Mouse (Mus musculus): ENCODE measurements around the gene Gmip. TPM values are rescaled to one million over a fixed set of nuclear protein-coding genes. Genes with fewer than 3 reads are reported as not detected.
A peak's percentile ranks its signal among the peaks of the same experiment; 100 is the strongest.

Gmip gene
- total and polyA plus RNA-seq, 3 experiments = 25.4 to 81.8 (median 48.1) TPM

DNA sequence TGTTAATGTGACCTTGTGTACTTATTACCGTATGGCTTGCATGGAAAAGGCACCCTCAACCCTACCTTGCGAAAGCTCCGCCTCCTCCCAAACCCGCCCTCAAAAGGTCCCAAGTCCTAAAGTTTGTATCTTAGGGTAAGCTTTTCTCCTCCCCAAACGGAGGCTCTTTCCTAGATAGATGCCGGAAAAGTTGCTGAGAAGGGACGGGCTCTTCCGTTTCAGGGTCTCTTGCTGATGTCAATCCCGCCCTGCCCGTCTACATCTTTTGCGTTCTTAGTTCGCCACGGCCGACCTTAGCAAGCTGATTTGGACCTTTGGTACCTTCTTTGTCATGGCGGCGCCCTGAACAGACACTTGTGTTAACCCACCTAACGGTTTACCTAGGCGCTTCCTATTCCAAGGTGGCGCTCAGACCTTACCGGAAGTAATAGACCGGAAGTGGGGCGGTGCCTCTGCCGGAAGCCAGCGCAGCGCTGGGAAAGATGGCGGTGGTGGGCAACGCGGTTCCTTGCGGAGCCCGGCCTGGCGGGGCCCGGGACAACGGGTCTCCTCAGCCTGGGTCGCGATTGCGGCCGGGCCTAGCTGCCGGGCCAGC, 17.6 kb upstream of the Gmip start, which contains the start of the genes Atp13a1 and Zfp866 (continued):
- TF ChIP-seq KAT2A (IDR thresholded peaks at IDR 0.05; ENCODE audit: insufficient replicate concordance, low read length) (peak; percentile 69; the same call in 1 of the 2 replicates), MXI1 (IDR thresholded peaks at IDR 0.05; ENCODE audit: low read depth, low read length) (no peak), ZMIZ1 (IDR thresholded peaks at IDR 0.05; ENCODE audit: low read depth, low read length) (peak; percentile 80; the same call in 1 of the 2 replicates), PAX5 (IDR thresholded peaks at IDR 0.05; ENCODE audit: low read length) (no peak)

DNA sequence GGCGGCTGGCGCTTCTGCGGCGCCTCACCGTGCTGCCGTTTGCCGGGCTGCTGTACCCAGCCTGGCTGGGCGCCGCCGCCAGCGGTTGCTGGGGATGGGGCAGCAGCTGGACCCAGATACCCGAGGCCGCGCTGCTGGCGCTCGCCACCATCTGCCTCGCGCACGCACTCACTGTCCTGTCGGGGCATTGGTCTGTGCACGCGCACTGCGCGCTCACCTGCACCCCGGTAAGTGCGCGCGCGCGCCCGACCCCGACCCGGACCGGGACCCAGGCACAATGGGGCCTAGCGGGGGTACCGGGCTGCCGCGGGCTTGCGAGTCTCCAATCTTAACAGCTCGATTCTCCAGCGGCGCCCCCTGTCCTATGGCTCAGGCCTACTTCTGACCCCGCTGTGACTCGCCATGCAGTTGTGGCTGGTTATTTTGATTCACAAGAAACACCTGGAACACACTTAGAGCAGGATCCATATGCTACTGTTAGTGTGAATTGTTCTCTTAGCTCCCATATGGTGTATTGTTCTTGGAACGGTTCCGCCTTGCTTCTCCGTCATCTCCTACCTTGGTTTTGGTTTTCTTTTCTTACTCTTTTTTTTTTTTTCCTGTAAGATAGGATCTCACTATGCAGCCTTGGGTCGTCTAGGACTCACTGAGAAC, 16.9 kb upstream of the Gmip start:
- dilution Hi-C loops (cut with MboI; ENCODE audit: extremely low pct_ligation_motif_present, extremely low pct_unique_long_range_greater_than_20kb, low sequenced_read_pairs) = no loop called here
- H3K4me1 ChIP-seq (ENCODE audit: control insufficient read depth in 1 of 2, insufficient read depth in 2 of 2) = peaks cover 9 to 29% of the 10 kb centered on the region in 2 experiments
- H3K9me3 ChIP-seq (replicated peaks; ENCODE audit: low read length) = no peaks in the 10 kb centered on the region
- H3K79me2 ChIP-seq (replicated peaks; ENCODE audit: control insufficient read depth, extremely low read depth, insufficient read depth, poor library complexity, severe bottlenecking) = peaks cover 28% of the 10 kb centered on the region
- H3K4me3 ChIP-seq (replicated peaks in 1 of 3; ENCODE audit: low read depth in 2 of 3, low read length in 2 of 3, poor library complexity in 1 of 3) = peak overlapping the region; percentile 67 to 100 (median 78)
- in situ Hi-C loops (cut with MboI; ENCODE audit: low pct_ligation_motif_present, low pct_unique_long_range_greater_than_20kb, low sequenced_read_pairs) = no loop called here
- no peaks in the 10 kb centered on the region for H3K27me3 ChIP-seq (replicated peaks)
- peak; percentile 78 for TF ChIP-seq ZNF384 (IDR thresholded peaks at IDR 0.05; ENCODE audit: low read depth, low read length)
- TF ChIP-seq RAD21 (IDR thresholded peaks at IDR 0.05; ENCODE audit: low read depth, low read length) = no peak
- no peak for TF ChIP-seq CTCF (conservative IDR thresholded peaks at IDR 0.05 in 1 of 2, IDR thresholded peaks at IDR 0.05 in 1 of 2; ENCODE audit: low read depth in 2 of 2, low read length in 2 of 2)
- no peak for TF ChIP-seq RCOR1 (conservative IDR thresholded peaks at IDR 0.05; ENCODE audit: low read depth, low read length)
- 0 out of 2 replicates have a peak, but pooled peaks have one; percentile 13 for TF ChIP-seq CHD1 (IDR thresholded peaks at IDR 0.05; ENCODE audit: low read depth, low read length)
- TF ChIP-seq MYC (IDR thresholded peaks at IDR 0.05; ENCODE audit: low read depth, low read length) = peak; percentile 3; the same call in 1 of the 2 replicates
- peak; percentile 56; the same call in 1 of the 2 replicates for TF ChIP-seq SIN3A (IDR thresholded peaks at IDR 0.05; ENCODE audit: low read length)
- no peak for TF ChIP-seq JUND (conservative IDR thresholded peaks at IDR 0.05; ENCODE audit: low read depth, low read length)
- no peak for TF ChIP-seq USF1 (IDR thresholded peaks at IDR 0.05; ENCODE audit: low read depth, low read length)
- H3K4me2 ChIP-seq (ENCODE audit: insufficient read depth, low read depth, poor library complexity, severe bottlenecking) = peak overlapping the region; percentile 81
- H3K27ac ChIP-seq (ENCODE audit: insufficient read depth, low read depth) = peak overlapping the region; percentile 85
- peak overlapping the region; percentile 93 for H3K9ac ChIP-seq (ENCODE audit: insufficient read depth, low read depth)
- peaks cover 32 to 43% of the 10 kb centered on the region in 2 experiments for H3K36me3 ChIP-seq (replicated peaks in 1 of 2; ENCODE audit: control insufficient read depth in 1 of 2, insufficient read depth in 1 of 2, low read length in 1 of 2)
- DNase-seq (ENCODE audit: extremely low read depth) = peak; percentile 44

DNA sequence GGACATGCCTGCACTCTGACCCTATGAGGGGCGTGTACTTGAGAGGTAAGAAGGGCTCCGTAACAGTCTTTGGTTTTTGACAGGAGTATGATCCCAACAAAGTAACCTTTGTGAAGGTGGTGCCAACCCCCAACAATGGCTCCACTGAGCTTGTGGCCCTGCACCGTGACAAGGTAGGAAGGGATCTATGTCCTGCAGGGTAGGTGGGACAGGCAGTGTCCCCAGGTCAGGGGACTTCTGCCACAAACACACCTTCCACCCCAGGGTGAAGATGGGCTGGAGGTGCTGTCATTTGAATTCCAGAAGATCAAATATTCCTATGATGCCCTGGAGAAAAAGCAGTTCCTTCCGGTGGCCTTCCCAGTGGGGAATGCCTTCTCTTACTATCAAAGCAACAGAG, 14.8 kb upstream of the Gmip start:
- dilution Hi-C loops (cut with MboI; ENCODE audit: extremely low pct_ligation_motif_present, extremely low pct_unique_long_range_greater_than_20kb, low sequenced_read_pairs) (no loop called here), in situ Hi-C loops (cut with MboI; ENCODE audit: low pct_ligation_motif_present, low pct_unique_long_range_greater_than_20kb, low sequenced_read_pairs) (no loop called here)
- no peak overlapping the region for H3K4me2 ChIP-seq (ENCODE audit: insufficient read depth, low read depth, poor library complexity, severe bottlenecking)
- TF ChIP-seq MXI1 (IDR thresholded peaks at IDR 0.05; ENCODE audit: low read depth, low read length) (no peak), NELFE (IDR thresholded peaks at IDR 0.05; ENCODE audit: low read depth, low read length) (no peak), CHD1 (IDR thresholded peaks at IDR 0.05; ENCODE audit: low read depth, low read length) (no peak), RAD21 (IDR thresholded peaks at IDR 0.05; ENCODE audit: low read depth, low read length) (no peak), USF1 (IDR thresholded peaks at IDR 0.05; ENCODE audit: low read depth, low read length) (no peak), ZC3H11A (IDR thresholded peaks at IDR 0.05; ENCODE audit: low read depth, low read length) (no peak), CHD2 (IDR thresholded peaks at IDR 0.05; ENCODE audit: low read length) (no peak), UBTF (IDR thresholded peaks at IDR 0.05; ENCODE audit: low read depth, low read length) (no peak), BHLHE40 (IDR thresholded peaks at IDR 0.05; ENCODE audit: low read depth, low read length) (no peak), JUN (IDR thresholded peaks at IDR 0.05; ENCODE audit: insufficient read depth, low read depth, low read length) (no peak), ELF1 (IDR thresholded peaks at IDR 0.05; ENCODE audit: low read depth, low read length) (no peak), TCF12 (IDR thresholded peaks at IDR 0.05; ENCODE audit: low read depth, low read length) (no peak), TBP (conservative IDR thresholded peaks at IDR 0.05; ENCODE audit: low read depth, low read length) (no peak), ETS1 (conservative IDR thresholded peaks at IDR 0.05; ENCODE audit: low read depth, low read length) (no peak), IRF4 (IDR thresholded peaks at IDR 0.05; ENCODE audit: low read depth, low read length) (no peak), POLR2A (IDR thresholded peaks at IDR 0.05; ENCODE audit: low read depth, low read length) (no peak)
- DNase-seq (ENCODE audit: extremely low read depth) = no peak
- peaks cover 28% of the 10 kb centered on the region for H3K79me2 ChIP-seq (replicated peaks; ENCODE audit: control insufficient read depth, extremely low read depth, insufficient read depth, poor library complexity, severe bottlenecking)
- H3K36me3 ChIP-seq (replicated peaks in 1 of 2; ENCODE audit: control insufficient read depth in 1 of 2, insufficient read depth in 1 of 2, low read length in 1 of 2) = peaks cover 53 to 65% of the 10 kb centered on the region in 2 experiments
- H3K27ac ChIP-seq (ENCODE audit: insufficient read depth, low read depth) = no peak overlapping the region
- H3K9ac ChIP-seq (ENCODE audit: insufficient read depth, low read depth) = no peak overlapping the region
- peaks cover 9 to 29% of the 10 kb centered on the region in 2 experiments for H3K4me1 ChIP-seq (ENCODE audit: control insufficient read depth in 1 of 2, insufficient read depth in 2 of 2)
- H3K9me3 ChIP-seq (replicated peaks; ENCODE audit: low read length) = no peaks in the 10 kb centered on the region
- no peak overlapping the region for H3K4me3 ChIP-seq (replicated peaks in 1 of 3; ENCODE audit: low read depth in 2 of 3, low read length in 2 of 3, poor library complexity in 1 of 3)
- H3K27me3 ChIP-seq (replicated peaks) = no peaks in the 10 kb centered on the region
